Mouse (Mus musculus) intestine, postnatal 0 days (tissue): Measurements from ENCODE around the gene Trim14. TPM values are rescaled to one million over a fixed set of nuclear protein-coding genes. Genes with fewer than 3 reads are reported as not detected.

ENCODE experiments used
- ATAC-seq: fragments of 200-750 bp; cut with Nextera tagmentation; 2 replicates; pipeline ENCODE4 v1.8.0; 2017; ENCODE audit warnings: mild to moderate bottlenecking, moderate TSS enrichment, moderate library complexity
- H3K27ac ChIP-seq: fragments of 300-500 bp; sonication (generic); 2 replicates; pipeline ENCODE4 v1.5.1; 2014; ENCODE audit warnings: mild to moderate bottlenecking, low read depth, low read length, moderate library complexity
- H3K27me3 ChIP-seq: fragments of 300-500 bp; sonication (generic); replicated peaks from 2 replicates; pipeline ENCODE4 v1.6.1; 2014; ENCODE audit warnings: low read length, mixed read lengths; ENCODE audit not compliant: control insufficient read depth, insufficient read depth
- H3K36me3 ChIP-seq: fragments of 300-500 bp; sonication (generic); 2 replicates; pipeline ENCODE4 v1.6.1; 2014; ENCODE audit warnings: mild to moderate bottlenecking, moderate library complexity; ENCODE audit not compliant: control insufficient read depth, insufficient read depth
- H3K4me1 ChIP-seq: fragments of 300-500 bp; sonication (generic); replicated peaks from 2 replicates; pipeline ENCODE4 v1.6.1; 2014; ENCODE audit warnings: antibody characterized with exemption, low read length, mixed read lengths; ENCODE audit not compliant: control insufficient read depth, insufficient read depth
- H3K4me2 ChIP-seq: fragments of 300-500 bp; sonication (generic); replicated peaks from 2 replicates; pipeline ENCODE4 v1.6.1; 2014; ENCODE audit warnings: low read depth, mild to moderate bottlenecking, moderate library complexity
- H3K4me3 ChIP-seq: fragments of 300-500 bp; sonication (generic); 2 replicates; pipeline ENCODE4 v1.5.1; 2014; ENCODE audit warnings: low read depth, low read length
- H3K9ac ChIP-seq: fragments of 300-500 bp; sonication (generic); 2 replicates; pipeline ENCODE4 v1.6.1; 2014; ENCODE audit warnings: mild to moderate bottlenecking, low read depth, low read length
- H3K9me3 ChIP-seq: fragments of 300-500 bp; sonication (generic); 2 replicates; pipeline ENCODE4 v1.6.1; 2016; ENCODE audit warnings: mixed run types; ENCODE audit not compliant: control insufficient read depth
- CTCF ChIP-seq: sonication (generic); IDR thresholded peaks from 2 replicates; pipeline ENCODE4 v1.5.1; 2016; ENCODE audit warnings: low read depth, mild to moderate bottlenecking, control low read depth, antibody characterized with exemption, moderate library complexity
- WGBS: fragments of 180-500 bp; shearing (Covaris S2); extraction: QIAGEN DNeasy Blood & Tissue Kit; methylation state at CpG from one replicate; pipeline ENCODE4 v1.1.7; 2014; 5-methylcytosine and 5-hydroxymethylcytosine counted together
- polyA plus RNA-seq: library from polyadenylated mRNA; unstranded; fragments of >200 nt; fragmentation: Nextera tagmentation; extraction: Ambion mirVana; gene quantifications from 2 replicates; pipeline ENCODE4 v1.2.1, GENCODE M21; 2015

Trim14 gene
- polyA plus RNA-seq, 1 experiment from 2014 or later: 14.1 TPM

DNA sequence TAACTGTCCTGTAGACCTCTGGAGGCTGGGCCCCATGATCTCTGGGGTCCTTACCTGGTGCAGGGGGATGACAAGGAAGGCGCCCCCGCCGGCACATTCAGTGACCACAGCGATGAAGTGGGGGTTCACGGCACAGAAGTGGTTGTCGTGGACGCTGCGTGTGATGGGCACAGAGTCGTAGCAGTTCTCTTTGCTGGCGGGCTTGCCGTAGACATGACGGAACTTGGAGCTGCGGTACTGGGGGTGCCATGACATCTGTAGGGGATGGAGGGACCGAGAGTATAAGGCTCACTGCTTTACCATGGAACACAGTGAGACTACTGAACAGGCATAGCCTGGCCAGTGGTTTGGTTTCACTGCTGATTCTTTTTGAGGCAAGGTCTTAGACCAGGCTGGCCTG, 26.9 kb upstream of the Trim14 start:
- H3K9me3 ChIP-seq: no peaks in the 10 kb centered on the region
- no peak overlapping the region for H3K4me2 ChIP-seq
- H3K9ac ChIP-seq: no peak overlapping the region
- peaks cover 8% of the 10 kb centered on the region; the same call in 1 of the 2 replicates for H3K4me1 ChIP-seq
- peaks cover 10% of the 10 kb centered on the region; the same call in 1 of the 2 replicates for H3K36me3 ChIP-seq
- TF ChIP-seq CTCF: no peak
- H3K27ac ChIP-seq: no peak overlapping the region
- H3K4me3 ChIP-seq: no peak overlapping the region
- ATAC-seq: no peak
- 94% methylated on average over 14 of the region's 14 CpGs for WGBS
- H3K27me3 ChIP-seq: no peaks in the 10 kb centered on the region

DNA sequence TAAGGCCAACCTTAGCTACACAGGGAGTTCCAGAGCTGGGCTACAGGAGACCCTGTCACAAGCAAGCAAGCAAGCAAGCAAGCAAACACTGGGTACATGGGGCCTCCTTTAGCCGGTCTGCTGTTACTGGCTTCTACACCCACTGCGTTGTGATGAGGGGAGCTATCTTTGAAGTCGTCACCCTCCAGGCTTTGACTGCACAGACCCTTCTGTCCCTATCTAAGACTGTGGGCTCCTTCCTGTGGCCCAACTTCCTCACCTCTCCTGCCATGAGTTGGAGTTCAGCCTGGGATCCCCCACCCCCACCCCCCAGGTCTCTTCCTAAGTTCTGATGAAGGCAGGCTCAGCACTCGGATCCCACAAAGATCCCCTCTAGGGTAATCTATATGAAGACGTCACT, 26.1 kb upstream of the Trim14 start:
- no peak for ATAC-seq

DNA sequence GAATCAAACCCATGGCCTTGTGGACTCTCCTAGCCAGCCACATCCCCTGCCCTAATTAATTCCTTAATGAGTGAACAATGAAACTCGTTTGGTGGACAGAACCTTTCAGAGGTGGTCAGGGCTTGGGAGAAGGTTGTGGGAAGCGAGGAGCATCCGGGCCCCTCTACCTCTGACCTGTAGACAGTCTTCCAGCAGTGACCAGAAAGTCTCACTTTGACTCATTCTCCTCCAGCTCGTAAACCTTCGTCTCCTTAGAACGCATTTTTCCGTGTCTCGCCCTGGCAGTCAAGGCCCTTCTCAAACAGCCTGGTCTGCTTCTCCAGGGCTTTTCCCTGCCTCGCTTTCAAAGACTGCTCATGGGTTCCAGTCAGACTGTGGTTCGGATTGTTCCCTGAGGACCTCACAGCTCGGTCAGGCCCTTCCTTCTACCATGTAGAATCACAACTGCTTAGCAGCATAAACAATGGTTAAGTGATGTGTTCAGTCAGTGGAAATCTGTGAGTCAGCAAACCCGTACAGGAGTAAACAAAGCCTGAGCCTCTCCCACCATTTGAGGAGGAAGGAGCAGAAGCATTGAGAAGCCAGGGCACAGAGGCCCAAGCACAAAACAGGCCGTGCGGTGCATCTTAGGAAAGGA, 24.2 kb upstream of the Trim14 start:
- WGBS: 39% methylated on average over 14 of the region's 14 CpGs
- no peak overlapping the region for H3K4me2 ChIP-seq
- peaks cover 13% of the 10 kb centered on the region for H3K4me1 ChIP-seq
- 0 out of 2 replicates have a peak overlapping the region, but pooled peaks have one; percentile 17 for H3K9ac ChIP-seq
- no peaks in the 10 kb centered on the region for H3K27me3 ChIP-seq
- no peak overlapping the region for H3K4me3 ChIP-seq
- peaks cover 10% of the 10 kb centered on the region; the same call in 1 of the 2 replicates for H3K36me3 ChIP-seq
- TF ChIP-seq CTCF: no peak
- ATAC-seq: no peak
- no peaks in the 10 kb centered on the region for H3K9me3 ChIP-seq
- peak overlapping the region; percentile 83 for H3K27ac ChIP-seq

More for the DNA sequence above, 26.1 kb upstream of the Trim14 start:
- no peak overlapping the region for H3K4me2 ChIP-seq
- H3K4me1 ChIP-seq: peaks cover 9% of the 10 kb centered on the region; the same call in 1 of the 2 replicates
- no peaks in the 10 kb centered on the region for H3K9me3 ChIP-seq
- no peak overlapping the region for H3K27ac ChIP-seq
- H3K4me3 ChIP-seq: no peak overlapping the region
- H3K9ac ChIP-seq: no peak overlapping the region
- no peaks in the 10 kb centered on the region for H3K27me3 ChIP-seq
- no peak for TF ChIP-seq CTCF
- 86% methylated on average over 5 of the region's 5 CpGs for WGBS
- peaks cover 10% of the 10 kb centered on the region; the same call in 1 of the 2 replicates for H3K36me3 ChIP-seq

DNA sequence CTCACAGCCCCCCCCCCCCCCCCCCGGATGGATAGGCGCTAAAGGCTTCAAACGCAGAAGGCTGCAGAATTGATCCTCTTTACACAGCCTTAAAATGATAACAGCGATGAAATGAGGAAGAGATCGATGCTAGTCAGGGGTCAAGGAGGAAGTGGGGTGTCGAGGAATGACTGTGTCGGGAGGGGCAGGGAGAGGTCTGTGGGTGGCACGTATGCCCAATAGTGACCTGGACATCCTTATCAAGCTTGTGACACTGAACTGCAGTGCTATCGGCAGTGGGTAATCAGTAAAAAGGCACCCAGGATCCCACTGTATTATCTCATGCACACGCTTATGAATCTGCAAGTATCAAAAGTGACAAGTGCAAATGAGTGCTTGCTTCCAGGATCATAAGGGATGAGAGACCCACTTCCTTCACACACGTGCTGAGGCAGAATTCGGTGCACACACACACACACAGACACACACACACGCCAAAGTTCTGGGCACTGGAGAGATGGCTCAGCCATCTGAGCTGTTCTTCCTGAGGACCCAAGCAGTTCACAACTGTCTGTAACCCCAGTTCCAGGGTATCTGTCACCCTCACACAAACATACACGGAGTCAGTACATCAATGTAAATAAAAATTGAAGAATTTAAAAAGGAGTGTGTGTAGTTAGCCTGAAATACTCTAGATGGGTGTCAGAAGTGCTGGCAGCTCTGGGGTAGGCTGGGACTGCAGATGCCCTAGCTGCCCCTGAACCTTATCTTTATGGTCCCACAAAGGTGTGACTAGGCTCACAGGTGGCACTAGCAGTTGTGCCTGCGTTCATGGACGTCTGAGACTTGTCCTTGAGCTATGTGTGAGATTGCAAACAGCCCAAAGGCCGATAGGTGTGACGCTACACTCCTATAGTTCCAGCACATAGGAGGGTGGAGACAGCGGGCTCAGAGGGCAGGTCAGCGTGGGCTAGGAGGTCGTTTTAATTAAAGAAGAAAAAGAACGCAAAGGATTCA, 23.0 kb upstream of the Trim14 start:
- Histone ChIP-seq H3K4me1 (peaks cover 17% of the 10 kb centered on the region), H3K27me3 (no peaks in the 10 kb centered on the region), H3K36me3 (peaks cover 10% of the 10 kb centered on the region; the same call in 1 of the 2 replicates), H3K9ac (no peak overlapping the region; the same call in 1 of the 2 replicates), H3K4me2 (no peak overlapping the region; the same call in 1 of the 2 replicates), H3K27ac (peak overlapping the region; percentile 83), H3K4me3 (no peak overlapping the region), H3K9me3 (no peaks in the 10 kb centered on the region)
- peak; percentile 5; the same call in 1 of the 2 replicates for TF ChIP-seq CTCF
- peak; percentile 76 for ATAC-seq
- WGBS: 35% methylated on average over 22 of the region's 22 CpGs

DNA sequence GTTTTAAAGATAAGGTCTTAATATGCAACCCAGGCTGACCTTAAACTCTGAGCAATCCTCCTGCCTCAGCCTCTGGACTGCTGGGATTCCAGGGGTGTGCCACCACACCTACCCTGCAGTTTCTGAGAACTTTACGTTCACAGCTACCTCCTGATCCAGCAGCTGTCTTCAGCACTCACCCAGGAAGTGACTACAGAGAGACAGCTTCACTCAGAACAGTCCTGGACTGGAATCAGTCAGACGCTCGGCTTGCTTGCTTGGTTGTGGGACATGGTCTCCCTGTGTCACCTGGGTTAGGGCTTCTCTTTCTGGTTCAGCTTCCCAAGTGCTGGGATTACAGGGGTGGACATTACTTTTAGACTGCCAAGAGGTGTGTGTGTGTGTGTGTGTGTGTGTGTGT, 21.0 kb upstream of the Trim14 start:
- 49% methylated on average over 3 of the region's 3 CpGs for WGBS
- ATAC-seq: no peak

DNA sequence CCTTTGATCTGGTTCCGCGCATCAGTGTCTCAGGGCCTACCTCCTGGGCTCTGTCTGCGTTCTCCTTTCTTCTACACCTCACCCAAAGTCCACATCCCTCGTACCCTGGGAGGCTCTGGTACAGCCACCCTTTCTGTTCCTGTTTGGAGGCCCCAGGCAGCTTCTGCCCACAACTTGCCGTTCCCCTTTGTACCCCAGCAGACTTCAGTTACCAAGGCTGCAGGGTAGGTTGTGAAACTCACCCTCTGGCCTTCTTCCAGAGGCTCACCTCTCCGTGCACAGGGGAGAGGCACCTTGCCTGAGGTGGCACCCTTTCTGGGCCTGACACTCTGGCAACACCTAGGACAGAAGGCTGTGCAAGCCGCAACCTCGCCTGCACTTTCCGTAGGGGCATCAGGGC, 19.8 kb upstream of the Trim14 start:
- Histone ChIP-seq H3K27ac (peak overlapping the region; percentile 92), H3K4me2 (0 out of 2 replicates have a peak overlapping the region, but pooled peaks have one; percentile 24), H3K4me3 (no peak overlapping the region), H3K9ac (no peak overlapping the region), H3K4me1 (peaks cover 18% of the 10 kb centered on the region; the same call in 1 of the 2 replicates), H3K36me3 (peaks cover 13% of the 10 kb centered on the region), H3K27me3 (no peaks in the 10 kb centered on the region), H3K9me3 (no peaks in the 10 kb centered on the region)
- 37% methylated on average over 9 of the region's 9 CpGs for WGBS
- ATAC-seq: peak; percentile 53
- TF ChIP-seq CTCF: no peak

More for the DNA sequence above, 21.0 kb upstream of the Trim14 start:
- Histone ChIP-seq H3K27me3 (no peaks in the 10 kb centered on the region), H3K9ac (no peak overlapping the region), H3K4me3 (no peak overlapping the region), H3K4me2 (no peak overlapping the region), H3K36me3 (peaks cover 2% of the 10 kb centered on the region; the same call in 1 of the 2 replicates), H3K4me1 (peaks cover 18% of the 10 kb centered on the region; the same call in 1 of the 2 replicates), H3K27ac (peak overlapping the region; percentile 92), H3K9me3 (no peaks in the 10 kb centered on the region)
- no peak for TF ChIP-seq CTCF
